Mouse (Mus musculus) limb, embryonic 11.5 days (tissue): ENCODE measurements around the gene Gmpr2. TPM values are rescaled to one million over a fixed set of nuclear protein-coding genes. Genes with fewer than 3 reads are reported as not detected.
A peak's percentile ranks its signal among the peaks of the same experiment; 100 is the strongest.

Experiments used
- ATAC-seq: fragments of 200-750 bp; cut with Nextera tagmentation; 2 replicates; pipeline ENCODE4 v1.8.0; 2017; ENCODE audit warnings: low read depth; ENCODE audit not compliant: insufficient number of reproducible peaks, low FRiP score, low TSS enrichment
- DNase-seq: peaks from one replicate; pipeline ENCODE4 v3.0.0-alpha.2; 2015; ENCODE audit warnings: low spot score
- H3K27ac ChIP-seq: fragments of 300-500 bp; sonication (generic); replicated peaks from 2 replicates; pipeline ENCODE4 v1.5.1; 2014; ENCODE audit warnings: low read depth, mild to moderate bottlenecking, low read length
- H3K27me3 ChIP-seq: fragments of 300-500 bp; sonication (generic); 2 replicates; pipeline ENCODE4 v1.6.1; 2014; ENCODE audit warnings: mild to moderate bottlenecking, low read length, mixed read lengths; ENCODE audit not compliant: control insufficient read depth, insufficient read depth
- H3K36me3 ChIP-seq: fragments of 300-500 bp; sonication (generic); 2 replicates; pipeline ENCODE4 v1.6.1; 2014; ENCODE audit warnings: mild to moderate bottlenecking, low read length, moderate library complexity, mixed read lengths; ENCODE audit not compliant: control insufficient read depth, insufficient read depth
- H3K4me1 ChIP-seq: fragments of 300-500 bp; sonication (generic); 2 replicates; pipeline ENCODE4 v1.6.1; 2014; ENCODE audit warnings: low read length, mixed read lengths; ENCODE audit not compliant: control insufficient read depth, insufficient read depth
- H3K4me2 ChIP-seq: fragments of 300-500 bp; sonication (generic); 2 replicates; pipeline ENCODE4 v1.6.1; 2014; ENCODE audit warnings: low read depth, mild to moderate bottlenecking, moderate library complexity; ENCODE audit not compliant: severe bottlenecking
- H3K4me3 ChIP-seq: fragments of 300-500 bp; sonication (generic); 2 replicates; pipeline ENCODE4 v1.5.1; 2014; ENCODE audit warnings: low read depth, low read length
- H3K9ac ChIP-seq: fragments of 300-500 bp; sonication (generic); 2 replicates; pipeline ENCODE4 v1.6.1; 2014; ENCODE audit warnings: mild to moderate bottlenecking, low read length
- H3K9me3 ChIP-seq: fragments of 300-500 bp; sonication (generic); 2 replicates; pipeline ENCODE4 v1.6.1; 2016; ENCODE audit warnings: low read length; ENCODE audit not compliant: control insufficient read depth
- WGBS: fragments of 180-500 bp; shearing (Covaris S2); extraction: QIAGEN DNeasy Blood & Tissue Kit; methylation state at CpG from one replicate; pipeline ENCODE4 v1.1.7; 2014; 5-methylcytosine and 5-hydroxymethylcytosine counted together
- polyA plus RNA-seq: library from polyadenylated mRNA; unstranded; fragments of >200 nt; fragmentation: Nextera tagmentation; extraction: Ambion mirVana; gene quantifications from 2 replicates; pipeline ENCODE4 v1.2.1, GENCODE M21; 2014

Gmpr2 gene
- polyA plus RNA-seq, 1 experiment from 2014 or later = 60.9 TPM

DNA sequence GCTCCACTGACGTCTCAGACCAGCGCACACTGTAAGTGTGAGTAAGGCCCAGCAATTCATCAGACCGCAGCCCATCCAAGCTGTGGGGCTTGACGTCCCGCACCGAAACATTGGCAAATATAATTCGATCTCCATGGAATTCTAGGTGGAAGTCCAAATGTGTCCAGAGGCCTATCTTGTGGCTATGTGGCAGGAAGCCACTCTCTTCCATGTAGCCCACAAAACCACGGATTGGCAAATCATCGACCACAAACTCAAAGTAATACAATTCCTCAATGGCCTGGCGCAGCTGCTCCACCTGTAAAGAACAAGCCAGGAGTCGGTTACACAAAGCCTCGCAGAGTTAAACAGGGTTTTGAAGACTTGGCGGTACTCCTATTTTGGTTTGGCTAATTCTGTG is 30.4 kb upstream of the Gmpr2 start:
- Histone ChIP-seq H3K36me3 (peaks cover 13% of the 10 kb centered on the region; the same call in 1 of the 2 replicates), H3K4me1 (peaks cover 10% of the 10 kb centered on the region; the same call in 1 of the 2 replicates), H3K4me2 (no peak overlapping the region), H3K9me3 (no peaks in the 10 kb centered on the region), H3K4me3 (no peak overlapping the region), H3K27me3 (no peaks in the 10 kb centered on the region), H3K27ac (no peak overlapping the region), H3K9ac (no peak overlapping the region)
- DNase-seq (no peak), ATAC-seq (no peak)
- WGBS = 95% methylated on average over 13 of the region's 13 CpGs

DNA sequence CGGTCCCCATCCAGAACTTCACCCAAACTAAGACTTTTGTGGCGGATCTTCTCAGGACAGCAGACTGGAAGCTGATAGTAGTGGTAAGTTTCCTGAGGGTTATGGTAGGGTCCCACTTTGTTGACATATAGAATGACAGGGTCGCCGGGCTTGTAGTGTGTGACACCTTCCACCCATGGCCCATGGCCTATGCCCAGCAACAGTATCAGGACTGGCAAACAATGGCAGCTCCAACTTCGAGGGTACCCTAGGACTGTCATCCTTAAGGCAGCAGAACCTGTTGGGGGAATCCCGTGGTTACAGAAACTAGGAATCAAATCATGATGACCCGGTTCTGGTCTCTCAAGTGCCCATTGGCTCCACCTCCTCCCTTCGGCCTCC is 29.1 kb upstream of the Gmpr2 start:
- DNase-seq (no peak), ATAC-seq (peak; percentile 36; the same call in 1 of the 2 replicates)
- Histone ChIP-seq H3K4me1 (peaks cover 10% of the 10 kb centered on the region; the same call in 1 of the 2 replicates), H3K9me3 (no peaks in the 10 kb centered on the region), H3K27ac (no peak overlapping the region), H3K9ac (peak overlapping the region; percentile 93), H3K4me2 (peak overlapping the region; percentile 62), H3K27me3 (no peaks in the 10 kb centered on the region), H3K4me3 (peak overlapping the region; percentile 97), H3K36me3 (peaks cover 9% of the 10 kb centered on the region; the same call in 1 of the 2 replicates)
- WGBS = 21% methylated on average over 8 of the region's 8 CpGs

DNA sequence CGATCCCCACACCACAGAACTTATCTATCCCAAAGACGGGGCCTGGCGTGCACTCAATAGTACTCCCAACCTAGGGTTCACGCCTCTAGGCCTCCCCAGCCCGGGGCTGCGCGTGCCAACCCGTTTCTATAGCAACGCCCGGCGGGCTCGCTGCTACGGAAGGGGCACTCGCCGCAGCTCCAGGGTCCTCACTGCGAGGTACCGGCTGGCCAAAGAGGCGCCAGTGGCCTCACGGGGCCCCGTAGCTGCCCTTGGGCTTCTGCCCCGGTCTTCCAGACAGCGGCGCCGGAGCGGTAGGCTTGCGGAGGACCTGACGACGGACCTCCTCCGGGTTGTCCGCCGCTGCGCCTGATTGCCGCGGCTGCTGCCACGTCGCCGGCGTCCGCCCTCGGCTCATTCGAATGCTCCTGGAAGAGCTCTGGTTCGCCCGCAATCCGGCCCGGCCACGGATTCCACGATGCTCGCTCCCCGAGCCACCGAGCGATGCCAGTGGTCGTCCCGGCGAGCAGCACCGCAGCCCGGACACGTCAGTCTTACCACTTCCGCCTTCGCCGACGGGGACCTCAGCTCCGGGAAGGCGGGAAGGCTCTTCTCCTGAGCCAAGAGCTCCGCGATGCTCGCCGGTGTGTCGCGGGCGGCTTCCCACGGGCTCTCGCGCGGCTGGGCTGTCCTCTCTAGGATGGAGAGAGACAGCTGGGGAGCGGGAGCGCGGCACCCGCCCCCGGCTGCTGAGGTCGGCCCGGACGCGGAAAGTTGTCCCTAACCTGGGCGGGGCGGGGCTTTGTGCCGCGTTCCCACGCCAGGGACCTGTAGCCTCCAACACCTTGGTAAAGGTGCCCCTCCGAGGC is 28.5 kb upstream of the Gmpr2 start, which contains the start of gene Tm9sf1:
Gene Tm9sf1 (minus strand): TSS at position 747 of the 848 bp plus-strand sequence.
- H3K9ac ChIP-seq = peak within 1 kb of the TSS; percentile 93
- under 1% methylated on average over 89 of the region's 89 CpGs for WGBS
- peaks cover 9% of the 10 kb centered on the region; the same call in 1 of the 2 replicates for H3K36me3 ChIP-seq
- H3K9me3 ChIP-seq = no peaks in the 10 kb centered on the region
- H3K27me3 ChIP-seq = no peaks in the 10 kb centered on the region
- H3K27ac ChIP-seq = peak within 1 kb of the TSS; percentile 78
- ATAC-seq = peak; percentile 82
- peaks cover 10% of the 10 kb centered on the region; the same call in 1 of the 2 replicates for H3K4me1 ChIP-seq
- DNase-seq = peak; percentile 86
- H3K4me3 ChIP-seq = peak within 1 kb of the TSS; percentile 97
- H3K4me2 ChIP-seq = peak within 1 kb of the TSS; percentile 62

DNA sequence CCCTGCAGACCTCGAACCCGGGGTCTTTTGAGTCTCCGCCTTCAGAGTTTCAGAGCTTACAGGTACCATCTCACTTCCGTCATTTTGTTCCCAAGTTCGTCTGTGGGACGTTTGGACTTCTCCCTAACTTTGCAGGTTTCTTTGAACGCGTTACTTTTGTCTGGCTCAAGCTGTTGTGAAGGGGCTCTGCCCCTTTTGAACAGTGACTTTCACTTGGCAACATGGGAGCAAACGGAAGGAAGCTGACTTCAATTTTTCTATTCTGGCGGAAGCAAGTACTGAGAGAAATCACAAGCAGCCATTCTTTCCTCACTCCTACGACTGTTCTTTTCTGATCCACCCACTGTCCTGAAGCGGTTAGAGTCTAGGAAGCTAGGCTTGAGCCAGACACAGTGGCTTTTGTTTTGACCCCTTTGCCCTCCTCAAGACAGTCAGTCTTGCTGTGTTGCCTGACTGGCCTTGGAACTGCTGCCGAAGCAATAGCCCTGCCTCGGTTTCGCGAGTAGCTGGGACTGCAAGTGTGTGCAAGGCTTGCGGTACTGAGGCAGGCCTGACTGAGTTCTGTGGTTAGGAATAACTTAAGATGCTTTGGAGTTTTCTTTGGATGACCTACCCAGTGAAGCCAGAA is 27.4 kb upstream of the Gmpr2 start:
- Histone ChIP-seq H3K4me1 (peaks cover 10% of the 10 kb centered on the region; the same call in 1 of the 2 replicates), H3K4me3 (peak overlapping the region; percentile 97), H3K27me3 (no peaks in the 10 kb centered on the region), H3K27ac (no peak overlapping the region), H3K9me3 (no peaks in the 10 kb centered on the region), H3K36me3 (peaks cover 9% of the 10 kb centered on the region; the same call in 1 of the 2 replicates), H3K4me2 (peak overlapping the region; percentile 62), H3K9ac (peak overlapping the region; percentile 93)
- no peak for DNase-seq
- ATAC-seq = no peak
- WGBS = 41% methylated on average over 17 of the region's 17 CpGs

DNA sequence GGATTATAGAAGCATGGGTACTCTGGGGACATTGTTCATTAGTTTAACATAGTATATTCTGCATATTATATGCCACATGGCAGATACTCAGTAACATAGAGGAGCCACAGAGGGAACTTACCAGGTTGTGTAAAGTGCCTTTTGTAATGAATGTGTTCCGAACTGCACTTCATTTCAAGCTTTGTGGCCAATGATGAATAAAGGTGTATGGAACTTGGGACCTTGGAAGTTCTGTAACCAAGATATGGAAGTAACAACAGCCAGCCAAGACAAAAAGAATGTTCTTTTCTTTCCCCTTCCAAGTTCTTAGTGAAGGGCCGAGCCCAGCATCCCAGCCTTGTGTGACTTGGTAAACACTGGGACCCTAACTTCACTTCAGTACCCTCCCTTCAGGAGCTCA is 21.9 kb upstream of the Gmpr2 start, which contains the start of gene Tssk4:
Gene Tssk4 (plus strand): TSS at position 301 of the 400 bp plus-strand sequence.
- no peaks in the 10 kb centered on the region for H3K9me3 ChIP-seq
- H3K4me3 ChIP-seq = no peak within 1 kb of the TSS
- no peaks in the 10 kb centered on the region for H3K27me3 ChIP-seq
- ATAC-seq (no peak), DNase-seq (no peak)
- peaks cover 3% of the 10 kb centered on the region; the same call in 1 of the 2 replicates for H3K36me3 ChIP-seq
- WGBS = 95% methylated on average over 2 of the region's 2 CpGs
- H3K9ac ChIP-seq = no peak within 1 kb of the TSS
- H3K27ac ChIP-seq = no peak within 1 kb of the TSS
- no peak within 1 kb of the TSS for H3K4me2 ChIP-seq
- H3K4me1 ChIP-seq = no peaks in the 10 kb centered on the region

DNA sequence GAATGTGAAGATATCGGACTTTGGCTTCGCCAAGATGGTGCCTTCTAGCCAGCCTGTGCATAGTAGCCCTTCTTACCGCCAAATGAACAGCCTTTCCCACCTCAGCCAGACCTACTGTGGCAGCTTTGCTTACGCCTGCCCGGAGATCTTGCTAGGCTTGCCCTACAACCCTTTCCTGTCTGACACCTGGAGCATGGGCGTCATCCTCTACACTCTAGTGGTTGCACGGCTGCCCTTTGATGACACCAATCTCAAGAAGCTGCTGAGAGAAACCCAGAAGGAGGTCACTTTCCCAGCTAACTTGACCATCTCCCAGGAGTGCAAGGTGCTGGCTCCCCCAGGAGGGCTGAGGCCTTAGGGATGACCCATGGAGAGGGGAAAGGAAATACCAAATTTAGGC is 20.2 kb upstream of the Gmpr2 start:
- H3K4me2 ChIP-seq = no peak overlapping the region
- no peaks in the 10 kb centered on the region; the same call in 1 of the 2 replicates for H3K36me3 ChIP-seq
- 79% methylated on average over 7 of the region's 7 CpGs for WGBS
- ATAC-seq (no peak), DNase-seq (no peak)
- H3K9me3 ChIP-seq = no peaks in the 10 kb centered on the region
- no peaks in the 10 kb centered on the region for H3K27me3 ChIP-seq
- H3K4me3 ChIP-seq = no peak overlapping the region
- H3K4me1 ChIP-seq = no peaks in the 10 kb centered on the region
- no peak overlapping the region for H3K27ac ChIP-seq
- H3K9ac ChIP-seq = no peak overlapping the region

DNA sequence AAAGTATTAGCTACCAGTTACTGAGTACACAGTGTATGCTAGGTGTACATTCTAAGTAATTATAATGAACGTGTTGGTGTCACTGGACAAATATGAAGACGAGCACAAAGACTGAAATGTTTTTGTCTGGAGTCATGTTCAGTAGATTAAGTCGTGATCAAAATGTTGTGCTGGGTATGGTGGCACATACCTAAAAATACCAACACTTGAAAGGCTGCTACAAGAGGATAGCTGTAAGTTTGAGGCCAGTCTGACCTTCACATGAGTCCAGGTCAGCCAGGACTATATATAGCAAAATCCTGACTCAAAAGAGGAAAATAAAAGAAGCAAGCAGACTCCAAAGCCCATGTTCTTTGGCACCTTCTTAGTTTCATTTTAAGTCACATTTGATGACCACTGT is 14.8 kb upstream of the Gmpr2 start:
- DNase-seq (no peak), ATAC-seq (no peak)
- Histone ChIP-seq H3K4me2 (no peak overlapping the region), H3K27ac (no peak overlapping the region), H3K9ac (no peak overlapping the region), H3K4me3 (no peak overlapping the region), H3K9me3 (no peaks in the 10 kb centered on the region), H3K27me3 (no peaks in the 10 kb centered on the region), H3K4me1 (0 out of 2 replicates have a peak, but pooled peaks cover 3% of the 10 kb centered on the region), H3K36me3 (peaks cover 2% of the 10 kb centered on the region; the same call in 1 of the 2 replicates)
- 90% methylated on average over 3 of the region's 3 CpGs for WGBS

DNA sequence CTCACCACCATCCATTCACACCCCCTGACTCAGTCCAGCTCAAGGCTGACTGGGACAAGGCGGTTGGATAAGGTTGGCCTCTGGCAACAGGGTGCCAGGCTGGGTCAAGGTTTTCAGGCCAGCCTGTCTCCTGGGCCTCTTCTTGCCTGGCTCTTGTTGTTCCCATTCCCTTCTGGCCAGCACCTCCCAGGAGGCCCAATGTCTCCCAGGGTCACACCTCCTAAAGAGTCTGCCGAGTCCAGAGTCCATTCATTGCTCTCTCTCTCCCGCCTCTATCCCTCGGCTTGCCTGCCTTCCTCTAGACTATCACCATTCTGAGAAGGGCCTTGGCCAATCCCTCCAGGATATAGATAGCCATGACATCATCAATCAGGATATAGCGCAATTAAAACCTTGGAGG is 13.7 kb upstream of the Gmpr2 start:
- H3K4me2 ChIP-seq = no peak overlapping the region
- H3K4me3 ChIP-seq = no peak overlapping the region
- H3K27me3 ChIP-seq = no peaks in the 10 kb centered on the region
- no peak overlapping the region for H3K9ac ChIP-seq
- H3K4me1 ChIP-seq = 0 out of 2 replicates have a peak, but pooled peaks cover 3% of the 10 kb centered on the region
- peaks cover 5% of the 10 kb centered on the region for H3K36me3 ChIP-seq
- 93% methylated on average over 5 of the region's 5 CpGs for WGBS
- ATAC-seq = no peak
- DNase-seq = no peak
- no peak overlapping the region for H3K27ac ChIP-seq
- no peaks in the 10 kb centered on the region for H3K9me3 ChIP-seq
